Mouse (Mus musculus) bone marrow, adult 2 months (tissue): ENCODE measurements around the gene Man1c1. TPM values are rescaled to one million over a fixed set of nuclear protein-coding genes. Genes with fewer than 3 reads are reported as not detected.

Source experiments
- H3K27ac ChIP-seq: fragments of 200-500 bp; 2 replicates; pipeline ENCODE4 v1.5.1; 2012; ENCODE audit warnings: low read depth, mild to moderate bottlenecking, control low read depth, inconsistent platforms, low read length; ENCODE audit not compliant: control insufficient read depth, poor library complexity, insufficient read depth
- H3K4me1 ChIP-seq: fragments of 200-500 bp; 2 replicates; pipeline ENCODE4 v1.6.1; 2011; ENCODE audit warnings: low read length; ENCODE audit not compliant: control insufficient read depth, insufficient read depth
- H3K4me3 ChIP-seq: fragments of 200-500 bp; replicated peaks from 2 replicates; pipeline ENCODE3; 2011; ENCODE audit warnings: mild to moderate bottlenecking, low read depth, low read length, control low read depth; ENCODE audit not compliant: control insufficient read depth
- CTCF ChIP-seq: fragments of 200-500 bp; IDR thresholded peaks from 2 replicates; pipeline ENCODE4 v1.5.1; 2011; ENCODE audit warnings: low read length, control low read depth; ENCODE audit not compliant: control insufficient read depth, insufficient read depth
- POLR2A ChIP-seq: fragments of 200-500 bp; IDR thresholded peaks from 2 replicates; pipeline ENCODE4 v1.6.1; 2011; ENCODE audit warnings: low read depth, mild to moderate bottlenecking, control low read depth, low read length, borderline replicate concordance; ENCODE audit not compliant: control insufficient read depth
- WGBS: fragments of 180-500 bp; shearing (Covaris S2); methylation state at CpG from one replicate; pipeline ENCODE4 v1.1.7; 2018; 5-methylcytosine and 5-hydroxymethylcytosine counted together
- polyA plus RNA-seq: library from polyadenylated mRNA; stranded (reverse); fragments of >200 nt; gene quantifications from 2 replicates; pipeline ENCODE4 v1.2.4, GENCODE M21; 2011; ENCODE audit warnings: low replicate concordance; ENCODE audit not compliant: missing spikeins, insufficient read depth, insufficient read length

Gene Man1c1
- polyA plus RNA-seq, 1 experiment = 7.3 TPM

GRCm38 (mm10) chr4:134645042-134645948 lies 58.8 kb downstream of the Man1c1 start:
- TF ChIP-seq POLR2A = no peak
- TF ChIP-seq CTCF = no peak

DNA sequence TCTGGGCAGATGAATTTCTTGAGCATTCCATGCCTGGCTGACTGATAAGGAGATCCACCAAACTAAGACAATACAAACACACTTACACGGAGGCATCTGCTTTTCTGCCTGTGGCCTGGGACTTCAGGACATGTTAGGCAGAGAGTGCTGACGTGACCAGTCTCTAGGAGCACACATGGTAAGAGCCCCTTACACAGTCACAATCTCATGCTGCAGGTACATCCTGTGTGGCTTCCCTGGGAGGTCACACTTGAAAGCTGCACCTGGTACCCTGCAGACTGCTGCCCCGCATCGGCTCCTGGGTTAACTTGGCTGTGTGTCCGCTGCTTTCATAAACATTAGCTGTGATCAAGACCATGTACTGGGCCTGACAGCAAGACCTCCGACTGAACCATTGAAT lies 59.7 kb downstream of the Man1c1 start:
- H3K4me3 ChIP-seq = no peak overlapping the region
- no peak for TF ChIP-seq POLR2A
- TF ChIP-seq CTCF = no peak
- H3K4me1 ChIP-seq = no peaks in the 10 kb centered on the region
- 51% methylated on average over 6 of the region's 6 CpGs for WGBS
- no peak overlapping the region for H3K27ac ChIP-seq

More at GRCm38 (mm10) chr4:134645042-134645948, 58.8 kb downstream of the Man1c1 start:
- WGBS = 85% methylated on average over 21 of the region's 21 CpGs
- no peak overlapping the region for H3K4me3 ChIP-seq
- no peak overlapping the region for H3K27ac ChIP-seq
- H3K4me1 ChIP-seq = no peaks in the 10 kb centered on the region

- Histone ChIP-seq H3K27ac (no peak overlapping the region), H3K4me3 (no peak overlapping the region), H3K4me1 (no peaks in the 10 kb centered on the region)
- WGBS = 74% methylated on average over 30 of the region's 30 CpGs
- no peak for TF ChIP-seq POLR2A
- TF ChIP-seq CTCF = no peak
Measured at GRCm38 (mm10) chr4:134641711-134642516, 62.2 kb downstream of the Man1c1 start.

- 87% methylated on average over 7 of the region's 7 CpGs for WGBS
- TF ChIP-seq CTCF (no peak), POLR2A (no peak)
- no peak overlapping the region for H3K4me3 ChIP-seq
- H3K4me1 ChIP-seq = no peaks in the 10 kb centered on the region
- no peak overlapping the region for H3K27ac ChIP-seq
Measured at GRCm38 (mm10) chr4:134639325-134639724, 64.8 kb downstream of the Man1c1 start.

DNA sequence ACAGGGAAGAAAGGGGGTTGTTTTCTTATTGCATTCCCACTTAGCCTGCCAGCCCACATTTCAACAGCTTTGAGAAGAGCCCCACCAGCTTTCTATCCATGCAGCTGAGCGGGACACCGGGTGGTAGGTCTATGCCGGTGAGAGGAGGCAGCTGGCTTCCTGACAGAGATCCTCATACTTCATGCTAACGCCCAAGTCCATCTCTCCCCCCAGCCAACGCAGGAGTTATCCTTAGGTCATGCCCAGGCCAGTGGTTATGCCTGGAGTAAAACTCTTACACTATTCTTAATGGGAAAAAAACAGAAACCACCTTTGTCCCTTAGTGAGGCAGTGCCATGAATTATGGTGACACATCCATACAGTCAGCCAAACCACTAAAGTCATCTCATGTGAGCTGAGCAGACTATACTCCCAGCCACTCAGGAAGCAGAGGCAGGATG lies 66.0 kb downstream of the Man1c1 start:
- WGBS = 24% methylated on average over 5 of the region's 5 CpGs
- no peak overlapping the region for H3K4me3 ChIP-seq
- H3K4me1 ChIP-seq = no peaks in the 10 kb centered on the region
- TF ChIP-seq CTCF = no peak
- no peak for TF ChIP-seq POLR2A
- H3K27ac ChIP-seq = no peak overlapping the region

DNA sequence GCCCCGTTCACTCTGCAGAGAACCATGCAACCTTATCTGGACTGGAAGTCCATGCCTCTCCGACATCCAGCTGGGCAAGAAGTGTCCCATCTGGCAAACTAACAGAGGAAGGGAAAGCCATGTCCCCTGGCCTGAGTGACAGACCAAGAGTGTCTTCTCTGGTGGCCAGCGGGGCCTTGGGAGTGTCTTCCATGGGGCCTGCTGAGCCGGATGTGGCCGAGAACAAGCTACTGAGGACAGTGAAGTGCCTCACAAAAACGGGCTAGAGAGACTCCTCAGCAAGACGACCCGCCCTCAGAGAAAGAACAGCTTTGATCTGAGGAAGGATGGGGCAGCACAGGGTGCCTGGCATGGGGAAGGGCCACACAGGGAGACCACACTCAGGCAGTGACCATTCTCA lies 67.7 kb downstream of the Man1c1 start:
- H3K4me3 ChIP-seq = no peak overlapping the region
- 79% methylated on average over 8 of the region's 8 CpGs for WGBS
- TF ChIP-seq POLR2A (no peak), CTCF (no peak)
- H3K4me1 ChIP-seq = peaks cover 2% of the 10 kb centered on the region; the same call in 1 of the 2 replicates
- H3K27ac ChIP-seq = no peak overlapping the region

DNA sequence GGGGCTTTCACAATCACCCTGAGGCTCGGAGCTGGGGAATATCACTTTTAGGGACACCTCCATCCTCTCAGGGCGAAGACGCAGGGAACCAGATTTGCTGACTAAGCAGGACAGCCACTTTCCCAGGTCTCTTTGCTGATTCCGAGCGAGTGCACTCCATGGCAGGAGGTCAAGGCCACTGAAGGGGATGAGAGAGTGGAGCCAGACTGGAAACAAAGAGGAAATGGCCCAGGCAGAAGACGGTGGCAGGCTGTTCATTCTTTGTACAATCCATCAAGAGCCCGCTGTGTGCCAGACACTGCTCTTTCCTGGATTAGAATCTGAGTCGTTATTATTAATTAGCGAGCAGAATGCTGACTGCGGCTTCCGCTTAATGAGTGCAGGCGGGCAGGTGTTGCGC lies 70.1 kb downstream of the Man1c1 start:
- no peak overlapping the region for H3K27ac ChIP-seq
- H3K4me3 ChIP-seq = no peak overlapping the region
- WGBS = 85% methylated on average over 13 of the region's 13 CpGs
- no peak for TF ChIP-seq CTCF
- peaks cover 3% of the 10 kb centered on the region for H3K4me1 ChIP-seq

DNA sequence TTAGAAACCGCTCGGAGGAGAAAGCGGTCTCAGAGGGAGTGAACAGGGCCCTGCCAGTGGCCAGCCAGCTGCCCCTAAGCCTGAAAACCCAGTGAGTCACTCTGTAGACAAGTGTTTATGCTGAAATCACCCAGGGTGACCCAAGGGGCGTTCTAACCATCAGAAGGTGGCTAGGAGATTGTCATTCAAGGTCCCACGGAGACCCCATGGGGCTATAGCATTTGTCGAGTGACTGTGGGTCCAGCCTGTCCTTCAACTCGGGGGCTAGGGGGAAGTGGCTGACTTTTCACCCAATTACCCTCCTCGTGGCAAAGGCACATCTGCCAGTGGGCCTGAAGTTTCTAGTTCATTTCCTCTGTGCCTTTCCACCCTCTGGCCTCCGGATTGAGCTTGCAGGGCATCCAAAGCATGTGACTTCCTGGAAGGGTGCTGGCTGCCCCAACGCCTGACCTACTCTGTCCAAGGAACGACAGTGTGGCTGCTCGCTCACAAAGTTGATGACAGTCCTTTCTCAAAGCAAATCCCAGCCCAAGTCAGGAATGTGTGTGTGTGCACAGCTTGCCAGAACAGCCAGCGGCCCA lies 71.9 kb downstream of the Man1c1 start:
- peaks cover 6% of the 10 kb centered on the region for H3K4me1 ChIP-seq
- H3K27ac ChIP-seq = no peak overlapping the region
- WGBS = 31% methylated on average over 13 of the region's 13 CpGs
- H3K4me3 ChIP-seq = no peak overlapping the region
- TF ChIP-seq CTCF (no peak), POLR2A (no peak)
